Mouse (Mus musculus) liver, embryonic 14.5 days (tissue): ENCODE data around the gene Mall. TPM values are rescaled to one million over a fixed set of nuclear protein-coding genes. Genes with fewer than 3 reads are reported as not detected.

ENCODE experiments used
- ATAC-seq: fragments of 200-750 bp; cut with Nextera tagmentation; 2 replicates; pipeline ENCODE4 v1.8.0; 2017; ENCODE audit warnings: moderate number of reproducible peaks, mild to moderate bottlenecking, moderate library complexity; ENCODE audit not compliant: insufficient read depth
- DNase-seq, 3 experiments: peaks; one replicate each; pipeline ENCODE4 v3.0.0-alpha.2; 2012 to 2013; ENCODE audit warnings: low read depth in 3 of 3, low spot score in 3 of 3
- H3K27ac ChIP-seq: fragments of 300-500 bp; sonication (generic); 2 replicates; pipeline ENCODE4 v1.5.1; 2014; ENCODE audit warnings: moderate library complexity, mild to moderate bottlenecking, control low read depth, inconsistent platforms
- H3K27me3 ChIP-seq: fragments of 300-500 bp; sonication (generic); 2 replicates; pipeline ENCODE4 v1.6.1; 2014; ENCODE audit warnings: mild to moderate bottlenecking, low read length, moderate library complexity; ENCODE audit not compliant: control insufficient read depth, insufficient read depth
- H3K36me3 ChIP-seq: fragments of 300-500 bp; sonication (generic); replicated peaks from 2 replicates; pipeline ENCODE4 v1.6.1; 2014; ENCODE audit warnings: low read depth; ENCODE audit not compliant: control insufficient read depth, insufficient read depth
- H3K4me1 ChIP-seq, 2 experiments: fragments of 200-500 bp in 1 of 2; fragments of 300-500 bp in 1 of 2; sonication (generic) in 1 of 2; replicated peaks; 2 replicates each; pipeline ENCODE4 v1.6.1; 2012 to 2014; ENCODE audit warnings: antibody characterized with exemption in 1 of 2, inconsistent platforms in 1 of 2, low read length in 1 of 2; ENCODE audit not compliant: control insufficient read depth in 2 of 2, insufficient read depth in 2 of 2
- H3K4me2 ChIP-seq: fragments of 300-500 bp; sonication (generic); 2 replicates; pipeline ENCODE4 v1.6.1; 2014; ENCODE audit warnings: low read depth, mild to moderate bottlenecking, control low read depth, moderate library complexity
- H3K4me3 ChIP-seq, 2 experiments: fragments of 200-500 bp in 1 of 2; fragments of 300-500 bp in 1 of 2; sonication (generic) in 1 of 2; 2 replicates each; pipeline ENCODE4 v1.5.1; 2012 to 2014; ENCODE audit warnings: low read depth in 2 of 2, low read length in 2 of 2, mild to moderate bottlenecking in 2 of 2, control low read depth in 1 of 2, inconsistent platforms in 1 of 2, moderate library complexity in 1 of 2; ENCODE audit not compliant: insufficient read depth in 1 of 2
- H3K9ac ChIP-seq: fragments of 300-500 bp; sonication (generic); replicated peaks from 2 replicates; pipeline ENCODE4 v1.6.1; 2014; ENCODE audit warnings: mild to moderate bottlenecking, control low read depth, moderate library complexity
- H3K9me3 ChIP-seq: fragments of 300-500 bp; sonication (generic); 2 replicates; pipeline ENCODE4 v1.6.1; 2016; ENCODE audit warnings: low read length, mixed read lengths; ENCODE audit not compliant: control insufficient read depth
- CTCF ChIP-seq: IDR thresholded peaks from 2 replicates; pipeline ENCODE4 v1.5.1; 2016; ENCODE audit warnings: antibody characterized with exemption, low read depth, control low read depth
- EP300 ChIP-seq: IDR thresholded peaks from 2 replicates; pipeline ENCODE4 v1.6.1; 2016; ENCODE audit warnings: antibody characterized with exemption, low read depth
- whole genome bisulfite sequencing: fragments of 180-500 bp; shearing (Covaris S2); extraction: QIAGEN DNeasy Blood & Tissue Kit; methylation state at CpG from one replicate; pipeline ENCODE4 v1.1.7; 2014; ENCODE audit not compliant: insufficient replicate concordance; 5-methylcytosine and 5-hydroxymethylcytosine counted together
- polyA plus RNA-seq, 2 experiments: library from polyadenylated mRNA; depleted of rRNA in 1 of 2; stranded (reverse) in 1 of 2; unstranded in 1 of 2; fragments of >200 nt; fragmentation: Nextera tagmentation in 1 of 2; extraction: Ambion mirVana in 1 of 2; gene quantifications; 2 replicates each; pipeline versions ENCODE4 v1.2.1 to v1.2.3; 2012 to 2014

Mall gene
- polyA plus RNA-seq, 2 experiments = 0.02 TPM; not detected in 1

- Histone ChIP-seq H3K4me2 (no peak overlapping the region), H3K9ac (no peak overlapping the region), H3K4me1 (no peaks in the 10 kb centered on the region), H3K4me3 (no peak overlapping the region), H3K27me3 (no peaks in the 10 kb centered on the region), H3K9me3 (no peaks in the 10 kb centered on the region), H3K27ac (no peak overlapping the region), H3K36me3 (no peaks in the 10 kb centered on the region)
- 62% methylated on average over 9 of the region's 9 CpGs for WGBS
- DNase-seq (no peak), ATAC-seq (no peak)
- TF ChIP-seq EP300 (no peak), CTCF (no peak)
Observed at GRCm38 (mm10) chr2:127740756-127741519, 11.2 kb upstream of the Mall start.

- Histone ChIP-seq H3K4me2 (no peak overlapping the region), H3K27ac (no peak overlapping the region), H3K4me3 (no peak overlapping the region), H3K4me1 (no peaks in the 10 kb centered on the region), H3K27me3 (no peaks in the 10 kb centered on the region), H3K36me3 (no peaks in the 10 kb centered on the region), H3K9ac (no peak overlapping the region), H3K9me3 (no peaks in the 10 kb centered on the region)
- TF ChIP-seq CTCF (no peak), EP300 (no peak)
- 62% methylated on average over 3 of the region's 3 CpGs for WGBS
- DNase-seq = no peak
- no peak for ATAC-seq
Observed at GRCm38 (mm10) chr2:127737885-127738284, 8.2 kb upstream of the Mall start.

GRCm38 (mm10) chr2:127736631-127737209 is 7.0 kb upstream of the Mall start:
- H3K4me1 ChIP-seq = no peaks in the 10 kb centered on the region
- H3K27me3 ChIP-seq = no peaks in the 10 kb centered on the region
- WGBS = 21% methylated on average over 6 of the region's 6 CpGs
- TF ChIP-seq CTCF (no peak), EP300 (no peak)
- ATAC-seq (no peak), DNase-seq (no peak)
- H3K9ac ChIP-seq = no peak overlapping the region
- no peak overlapping the region for H3K4me2 ChIP-seq
- H3K36me3 ChIP-seq = no peaks in the 10 kb centered on the region
- H3K9me3 ChIP-seq = no peaks in the 10 kb centered on the region
- H3K27ac ChIP-seq = no peak overlapping the region
- H3K4me3 ChIP-seq = no peak overlapping the region

GRCm38 (mm10) chr2:127735512-127736145 is 5.9 kb upstream of the Mall start:
- Histone ChIP-seq H3K4me2 (no peak overlapping the region), H3K36me3 (no peaks in the 10 kb centered on the region), H3K4me1 (no peaks in the 10 kb centered on the region), H3K27ac (no peak overlapping the region), H3K9ac (no peak overlapping the region), H3K9me3 (no peaks in the 10 kb centered on the region), H3K27me3 (no peaks in the 10 kb centered on the region), H3K4me3 (no peak overlapping the region)
- 73% methylated on average over 9 of the region's 9 CpGs for WGBS
- DNase-seq = no peak
- no peak for ATAC-seq
- TF ChIP-seq EP300 (no peak), CTCF (no peak)

- H3K9ac ChIP-seq = no peak overlapping the region
Observed at GRCm38 (mm10) chr2:127734889-127735288, 5.2 kb upstream of the Mall start.

More at GRCm38 (mm10) chr2:127734889-127735288, 5.2 kb upstream of the Mall start:
- Histone ChIP-seq H3K4me1 (no peaks in the 10 kb centered on the region), H3K4me2 (no peak overlapping the region), H3K4me3 (no peak overlapping the region), H3K27me3 (no peaks in the 10 kb centered on the region; the same call in 1 of the 2 replicates), H3K9me3 (no peaks in the 10 kb centered on the region), H3K27ac (no peak overlapping the region), H3K36me3 (no peaks in the 10 kb centered on the region)
- WGBS = 57% methylated on average over 5 of the region's 5 CpGs
- TF ChIP-seq EP300 (no peak), CTCF (no peak)
- ATAC-seq (no peak), DNase-seq (no peak)
